Mouse (Mus musculus): Measurements from ENCODE around the gene Gm6904. TPM values are rescaled to one million over a fixed set of nuclear protein-coding genes. Genes with fewer than 3 reads are reported as not detected.

Gm6904 gene
- not detected in 2 replicates for polyA plus RNA-seq (2012; rRNA removed)

GRCm38 (mm10) chr14:59260056-59260455 is at the start of gene Gm6904:
Gm6904 (minus strand) TSS chr14:59260216.

GRCm38 (mm10) chr14:59297391-59297790 is 37.4 kb upstream of the Gm6904 start, which contains the start of gene Phf11a:
Phf11a (minus strand) TSS chr14:59297522.

DNA sequence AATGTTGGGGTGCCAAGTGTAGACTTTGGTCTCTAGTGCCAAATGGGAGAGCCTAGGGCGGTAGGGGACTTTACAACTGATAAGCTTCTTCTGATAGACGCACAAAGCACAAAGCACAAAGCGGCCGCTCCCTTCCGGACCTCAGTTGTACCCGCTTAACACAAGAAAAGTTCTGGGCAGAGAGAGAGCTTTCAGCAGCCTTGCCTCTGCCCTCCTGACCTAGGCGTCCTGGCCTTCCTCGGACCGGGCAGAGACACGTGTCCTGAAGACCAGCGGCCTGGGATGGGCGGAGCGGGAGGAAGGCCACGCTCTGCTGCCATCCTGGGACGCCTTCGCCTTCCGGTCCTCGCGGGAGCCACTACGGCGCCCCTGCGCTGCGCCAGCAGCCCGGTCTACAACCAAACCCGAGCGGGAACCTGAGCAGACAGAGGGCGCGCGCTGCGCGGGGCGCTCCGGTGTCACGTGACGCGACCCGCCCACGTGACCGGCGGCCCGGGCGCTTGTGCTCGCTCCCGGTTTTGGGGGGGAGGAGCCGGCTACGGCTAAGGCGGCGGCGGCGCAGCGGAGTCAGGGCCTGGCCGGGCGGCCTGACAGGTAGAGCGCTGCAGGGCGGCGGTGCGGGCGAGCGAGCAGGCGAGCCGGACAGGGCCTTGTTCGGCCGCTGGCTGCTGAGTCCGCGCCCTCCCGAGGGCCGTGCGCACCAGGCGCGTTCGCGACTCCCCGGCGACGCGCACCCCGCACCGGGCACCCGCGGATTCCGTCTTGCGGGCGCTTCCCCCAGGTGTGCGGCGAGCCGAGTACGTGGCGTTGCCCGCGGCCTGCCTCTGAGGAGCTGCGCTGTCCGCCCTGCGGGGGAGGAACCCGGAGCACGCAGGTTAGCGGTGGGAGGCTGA is 59.1 kb downstream of the Gm6904 start, which contains the start of gene Rcbtb1:
Gene Rcbtb1, plus strand, starts transcription at position 499 of the 893 bp plus-strand sequence.

Other genes with a start within 250 kb of the Gm6904 start
- gene 1700129C05Rik, start 117.3 kb downstream of the Gm6904 start, polyA plus RNA-seq (2012; rRNA removed), result not detected in 2 replicates
- gene Gm5142, start 81.5 kb downstream of the Gm6904 start, polyA plus RNA-seq (2012; rRNA removed), result not detected in 2 replicates
- gene Rcbtb1, start 59.0 kb downstream of the Gm6904 start, polyA plus RNA-seq (2012; rRNA removed), result 4.5 and 6.6 TPM in 2 replicates
- gene Phf11a, start 37.3 kb upstream of the Gm6904 start, polyA plus RNA-seq (2012; rRNA removed), result 0.05 and 0.15 TPM in 2 replicates
- 0.05 TPM in 1 of 2 replicates, not detected in the other for gene Phf11b, start 81.1 kb upstream of the Gm6904 start, polyA plus RNA-seq (2012; rRNA removed)
- 1.6 and 1.8 TPM in 2 replicates for gene Phf11d, start 105.3 kb upstream of the Gm6904 start, polyA plus RNA-seq (2012; rRNA removed)
- 0.02 and 0.04 TPM in 2 replicates for gene Phf11c, start 135.2 kb upstream of the Gm6904 start, polyA plus RNA-seq (2012; rRNA removed)
- 2.6 and 3.1 TPM in 2 replicates for gene Setdb2, start 180.7 kb upstream of the Gm6904 start, polyA plus RNA-seq (2012; rRNA removed)
- 2.8 and 3.4 TPM in 2 replicates for gene Cab39l, start 180.8 kb upstream of the Gm6904 start, polyA plus RNA-seq (2012; rRNA removed)

Measured in stomach, adult 2 months (tissue).